Mouse (Mus musculus) hindbrain, embryonic 14.5 days (tissue): Measurements from ENCODE around the gene Fam124b. TPM values are rescaled to one million over a fixed set of nuclear protein-coding genes. Genes with fewer than 3 reads are reported as not detected.

Experiments used
- ATAC-seq: fragments of 200-750 bp; cut with Nextera tagmentation; 2 replicates; pipeline ENCODE4 v1.8.0; 2017; ENCODE audit warnings: moderate number of reproducible peaks, mild to moderate bottlenecking, moderate TSS enrichment, moderate library complexity; ENCODE audit not compliant: low FRiP score
- DNase-seq: peaks from one replicate; pipeline ENCODE4 v3.0.0-alpha.2; 2015; ENCODE audit warnings: low spot score
- H3K27ac ChIP-seq: fragments of 300-500 bp; sonication (generic); 2 replicates; pipeline ENCODE4 v1.5.1; 2014; ENCODE audit warnings: mild to moderate bottlenecking, moderate library complexity
- H3K27me3 ChIP-seq: fragments of 300-500 bp; sonication (generic); 2 replicates; pipeline ENCODE4 v1.6.1; 2014; ENCODE audit warnings: mild to moderate bottlenecking, low read length, mixed read lengths; ENCODE audit not compliant: control insufficient read depth, insufficient read depth
- H3K36me3 ChIP-seq: fragments of 300-500 bp; sonication (generic); replicated peaks from 2 replicates; pipeline ENCODE4 v1.6.1; 2014; ENCODE audit not compliant: control insufficient read depth, insufficient read depth
- H3K4me1 ChIP-seq: fragments of 300-500 bp; sonication (generic); replicated peaks from 2 replicates; pipeline ENCODE4 v1.6.1; 2014; ENCODE audit warnings: antibody characterized with exemption, low read length, mixed read lengths; ENCODE audit not compliant: control insufficient read depth, insufficient read depth
- H3K4me2 ChIP-seq: fragments of 300-500 bp; sonication (generic); replicated peaks from 2 replicates; pipeline ENCODE4 v1.6.1; 2014; ENCODE audit warnings: mild to moderate bottlenecking, moderate library complexity
- H3K4me3 ChIP-seq: fragments of 300-500 bp; sonication (generic); replicated peaks from 2 replicates; pipeline ENCODE4 v1.5.1; 2014; ENCODE audit warnings: mild to moderate bottlenecking, low read length
- H3K9ac ChIP-seq: fragments of 300-500 bp; sonication (generic); 2 replicates; pipeline ENCODE4 v1.6.1; 2014
- H3K9me3 ChIP-seq: fragments of 300-500 bp; sonication (generic); 2 replicates; pipeline ENCODE4 v1.6.1; 2016; ENCODE audit warnings: low read length; ENCODE audit not compliant: control insufficient read depth
- WGBS: fragments of 180-500 bp; shearing (Covaris S2); extraction: QIAGEN DNeasy Blood & Tissue Kit; methylation state at CpG from one replicate; pipeline ENCODE4 v1.1.7; 2014; 5-methylcytosine and 5-hydroxymethylcytosine counted together
- polyA plus RNA-seq: library from polyadenylated mRNA; unstranded; fragments of >200 nt; fragmentation: Nextera tagmentation; extraction: Ambion mirVana; gene quantifications from 2 replicates; pipeline ENCODE4 v1.2.1, GENCODE M21; 2014

Gene Fam124b
- polyA plus RNA-seq, 1 experiment from 2014 or later: 0.82 TPM

GRCm38 (mm10) chr1:80154902-80155301, 63.4 kb downstream of the Fam124b start:
- Histone ChIP-seq H3K9me3 (no peaks in the 10 kb centered on the region), H3K9ac (no peak overlapping the region), H3K4me1 (no peaks in the 10 kb centered on the region), H3K4me3 (no peak overlapping the region), H3K27ac (no peak overlapping the region), H3K27me3 (no peaks in the 10 kb centered on the region), H3K36me3 (no peaks in the 10 kb centered on the region), H3K4me2 (no peak overlapping the region)
- DNase-seq: no peak
- 79% methylated on average over 1 of the region's 1 CpGs for WGBS
- ATAC-seq: no peak

- Histone ChIP-seq H3K9ac (no peak overlapping the region), H3K4me2 (no peak overlapping the region), H3K4me1 (no peaks in the 10 kb centered on the region), H3K27me3 (no peaks in the 10 kb centered on the region), H3K36me3 (no peaks in the 10 kb centered on the region), H3K27ac (no peak overlapping the region), H3K4me3 (no peak overlapping the region), H3K9me3 (no peaks in the 10 kb centered on the region)
- DNase-seq: no peak
- WGBS: 86% methylated on average over 7 of the region's 7 CpGs
- ATAC-seq: no peak
Measured at GRCm38 (mm10) chr1:80153125-80153716, 65.1 kb downstream of the Fam124b start.

GRCm38 (mm10) chr1:80150681-80151080, 67.6 kb downstream of the Fam124b start:
- Histone ChIP-seq H3K9ac (no peak overlapping the region), H3K4me2 (no peak overlapping the region), H3K4me1 (no peaks in the 10 kb centered on the region), H3K27me3 (no peaks in the 10 kb centered on the region), H3K27ac (no peak overlapping the region), H3K9me3 (no peaks in the 10 kb centered on the region), H3K4me3 (no peak overlapping the region), H3K36me3 (no peaks in the 10 kb centered on the region)
- ATAC-seq: no peak
- no peak for DNase-seq

Other genes with a start within 250 kb of the Fam124b start
- gene Cul3, start 122.0 kb upstream of the Fam124b start, polyA plus RNA-seq: 58.3 and 59.6 TPM in 2 replicates
- gene Gm45261, start 243.0 kb upstream of the Fam124b start, polyA plus RNA-seq: not detected in 2 replicates